Mouse (Mus musculus) neural tube, embryonic 14.5 days (tissue): ENCODE results near the gene Prss54. TPM values are rescaled to one million over a fixed set of nuclear protein-coding genes. Genes with fewer than 3 reads are reported as not detected.
A peak's percentile ranks its signal among the peaks of the same experiment; 100 is the strongest.

Experiments used
- ATAC-seq: fragments of 200-750 bp; cut with Nextera tagmentation; 2 replicates; pipeline ENCODE4 v1.8.0; 2017; ENCODE audit warnings: low read depth, mild to moderate bottlenecking, moderate TSS enrichment, moderate library complexity
- H3K27ac ChIP-seq: fragments of 300-500 bp; sonication (generic); 2 replicates; pipeline ENCODE4 v1.5.1; 2014; ENCODE audit warnings: low read depth, mild to moderate bottlenecking, control low read depth, low read length, moderate library complexity, mixed read lengths
- H3K27me3 ChIP-seq: fragments of 300-500 bp; sonication (generic); 2 replicates; pipeline ENCODE4 v1.6.1; 2014; ENCODE audit warnings: low read length; ENCODE audit not compliant: control insufficient read depth, insufficient read depth
- H3K36me3 ChIP-seq: fragments of 300-500 bp; sonication (generic); 2 replicates; pipeline ENCODE4 v1.6.1; 2014; ENCODE audit warnings: low read length, mixed read lengths; ENCODE audit not compliant: control insufficient read depth, insufficient read depth
- H3K4me1 ChIP-seq: fragments of 300-500 bp; sonication (generic); 2 replicates; pipeline ENCODE4 v1.6.1; 2014; ENCODE audit warnings: low read length; ENCODE audit not compliant: control insufficient read depth, insufficient read depth
- H3K4me2 ChIP-seq: fragments of 300-500 bp; sonication (generic); 2 replicates; pipeline ENCODE4 v1.6.1; 2014; ENCODE audit warnings: mild to moderate bottlenecking, low read depth, low read length, control low read depth
- H3K4me3 ChIP-seq: fragments of 300-500 bp; sonication (generic); 2 replicates; pipeline ENCODE4 v1.5.1; 2014; ENCODE audit warnings: low read depth, low read length, control low read depth, mixed read lengths
- H3K9ac ChIP-seq: fragments of 300-500 bp; sonication (generic); replicated peaks from 2 replicates; pipeline ENCODE4 v1.6.1; 2014; ENCODE audit warnings: low read depth, mild to moderate bottlenecking, control low read depth, low read length, mixed read lengths
- H3K9me3 ChIP-seq: fragments of 300-500 bp; sonication (generic); 2 replicates; pipeline ENCODE4 v1.6.1; 2016; ENCODE audit warnings: low read length; ENCODE audit not compliant: control insufficient read depth
- WGBS: fragments of 180-500 bp; shearing (Covaris S2); extraction: QIAGEN DNeasy Blood & Tissue Kit; methylation state at CpG from one replicate; pipeline ENCODE4 v1.1.7; 2014; 5-methylcytosine and 5-hydroxymethylcytosine counted together
- polyA plus RNA-seq: library from polyadenylated mRNA; unstranded; fragments of >200 nt; fragmentation: Nextera tagmentation; extraction: Ambion mirVana; gene quantifications from 2 replicates; pipeline ENCODE4 v1.2.1, GENCODE M21; 2014

The Prss54 gene
- polyA plus RNA-seq, 1 experiment from 2014 or later, result not detected

DNA sequence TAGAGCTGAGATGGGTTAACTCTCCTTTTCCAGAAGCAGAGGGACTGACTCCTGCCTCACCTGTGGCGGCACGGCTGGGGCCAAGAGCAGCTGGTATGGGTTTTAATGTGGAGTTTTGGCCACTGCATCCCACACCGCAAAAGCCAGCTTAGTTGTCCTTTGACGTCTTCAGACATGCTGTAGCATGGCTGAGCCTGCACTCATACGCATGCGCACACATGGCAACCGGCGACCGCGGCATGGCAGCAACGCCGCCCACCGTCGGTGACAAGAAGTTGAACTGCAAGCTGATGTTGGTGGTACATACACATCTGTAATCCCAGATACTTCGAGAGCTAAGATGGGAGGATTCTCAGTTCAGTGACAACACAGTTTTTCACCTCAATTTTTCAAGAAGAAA is 25.2 kb upstream of the Prss54 start:
- no peak for ATAC-seq
- 73% methylated on average over 15 of the region's 15 CpGs for WGBS

DNA sequence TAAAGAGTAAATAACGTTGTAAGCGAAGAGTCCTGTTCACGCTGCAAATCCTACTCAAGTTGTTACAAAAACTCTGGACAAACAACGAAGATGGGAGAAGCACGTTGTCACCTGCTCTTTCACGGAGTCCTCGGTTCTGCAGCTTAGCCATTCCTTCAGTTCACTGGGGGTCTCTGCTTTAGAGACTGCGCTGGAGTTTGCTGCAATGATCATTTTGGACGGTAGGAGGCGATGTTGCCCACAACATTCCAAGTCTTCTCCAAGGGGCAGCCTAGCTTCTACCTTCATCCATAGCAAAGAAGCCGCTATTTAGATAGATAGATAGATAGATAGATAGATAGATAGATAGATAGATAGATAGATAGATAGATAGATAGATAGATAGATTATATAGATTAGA is 23.7 kb upstream of the Prss54 start:
- Histone ChIP-seq H3K27me3 (no peaks in the 10 kb centered on the region), H3K4me2 (no peak overlapping the region), H3K27ac (no peak overlapping the region), H3K4me1 (no peaks in the 10 kb centered on the region), H3K4me3 (no peak overlapping the region), H3K9ac (no peak overlapping the region), H3K9me3 (no peaks in the 10 kb centered on the region), H3K36me3 (no peaks in the 10 kb centered on the region)
- 9% methylated on average over 11 of the region's 11 CpGs for WGBS
- 0 out of 2 replicates have a peak, but pooled peaks have one; percentile 46 for ATAC-seq

More for the DNA sequence above, 25.2 kb upstream of the Prss54 start:
- Histone ChIP-seq H3K36me3 (no peaks in the 10 kb centered on the region), H3K9me3 (no peaks in the 10 kb centered on the region), H3K27ac (no peak overlapping the region), H3K9ac (no peak overlapping the region), H3K4me2 (no peak overlapping the region), H3K27me3 (no peaks in the 10 kb centered on the region), H3K4me1 (no peaks in the 10 kb centered on the region), H3K4me3 (no peak overlapping the region)

DNA sequence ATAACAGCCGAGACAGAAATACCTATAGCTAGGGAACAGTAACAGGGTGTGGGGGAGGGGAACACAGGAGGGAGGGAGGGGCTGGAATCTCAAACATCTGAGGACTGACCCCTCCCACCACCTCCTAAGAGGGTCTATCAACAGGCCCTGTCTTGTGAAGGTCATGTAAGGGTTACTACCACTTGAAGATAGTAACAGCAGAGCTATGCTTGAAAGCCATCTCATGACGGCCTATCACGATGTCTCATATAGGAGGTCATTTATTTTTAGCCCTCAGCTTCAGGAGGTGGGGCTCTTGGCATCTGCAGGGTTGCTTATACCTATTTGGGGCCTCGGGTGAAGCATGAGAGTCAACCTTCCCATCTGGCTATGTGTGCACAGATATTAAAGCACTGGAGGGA is 20.7 kb upstream of the Prss54 start:
- WGBS, result 63% methylated on average over 4 of the region's 4 CpGs
- H3K36me3 ChIP-seq, result no peaks in the 10 kb centered on the region
- no peaks in the 10 kb centered on the region for H3K27me3 ChIP-seq
- H3K4me1 ChIP-seq, result no peaks in the 10 kb centered on the region
- H3K4me3 ChIP-seq, result no peak overlapping the region
- no peaks in the 10 kb centered on the region for H3K9me3 ChIP-seq
- no peak overlapping the region for H3K4me2 ChIP-seq
- H3K27ac ChIP-seq, result no peak overlapping the region
- H3K9ac ChIP-seq, result no peak overlapping the region
- no peak for ATAC-seq

DNA sequence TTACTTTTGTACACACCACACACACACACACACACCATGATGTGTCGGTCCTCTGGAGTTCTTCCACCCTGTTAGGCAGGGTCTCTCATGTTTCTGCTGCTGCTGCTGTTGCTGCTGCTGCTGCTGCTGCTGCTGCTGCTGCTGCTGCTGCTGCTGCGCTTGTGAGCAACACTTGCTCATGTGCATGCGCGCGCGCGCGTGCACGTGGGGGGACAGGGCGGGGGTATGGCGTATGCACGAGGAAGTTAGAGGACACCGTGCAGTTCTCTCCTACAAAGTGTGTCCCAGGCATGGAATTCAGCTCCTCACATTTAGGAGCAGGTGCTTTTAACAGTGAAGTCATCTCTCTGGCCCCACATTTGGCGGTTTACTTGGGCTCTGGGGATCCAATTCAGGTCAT is 19.0 kb upstream of the Prss54 start:
- WGBS, result 82% methylated on average over 14 of the region's 14 CpGs
- no peak overlapping the region for H3K4me2 ChIP-seq
- no peaks in the 10 kb centered on the region for H3K4me1 ChIP-seq
- ATAC-seq, result no peak
- no peaks in the 10 kb centered on the region for H3K36me3 ChIP-seq
- no peak overlapping the region for H3K4me3 ChIP-seq
- H3K27ac ChIP-seq, result no peak overlapping the region
- no peak overlapping the region for H3K9ac ChIP-seq
- H3K27me3 ChIP-seq, result no peaks in the 10 kb centered on the region
- no peaks in the 10 kb centered on the region for H3K9me3 ChIP-seq

DNA sequence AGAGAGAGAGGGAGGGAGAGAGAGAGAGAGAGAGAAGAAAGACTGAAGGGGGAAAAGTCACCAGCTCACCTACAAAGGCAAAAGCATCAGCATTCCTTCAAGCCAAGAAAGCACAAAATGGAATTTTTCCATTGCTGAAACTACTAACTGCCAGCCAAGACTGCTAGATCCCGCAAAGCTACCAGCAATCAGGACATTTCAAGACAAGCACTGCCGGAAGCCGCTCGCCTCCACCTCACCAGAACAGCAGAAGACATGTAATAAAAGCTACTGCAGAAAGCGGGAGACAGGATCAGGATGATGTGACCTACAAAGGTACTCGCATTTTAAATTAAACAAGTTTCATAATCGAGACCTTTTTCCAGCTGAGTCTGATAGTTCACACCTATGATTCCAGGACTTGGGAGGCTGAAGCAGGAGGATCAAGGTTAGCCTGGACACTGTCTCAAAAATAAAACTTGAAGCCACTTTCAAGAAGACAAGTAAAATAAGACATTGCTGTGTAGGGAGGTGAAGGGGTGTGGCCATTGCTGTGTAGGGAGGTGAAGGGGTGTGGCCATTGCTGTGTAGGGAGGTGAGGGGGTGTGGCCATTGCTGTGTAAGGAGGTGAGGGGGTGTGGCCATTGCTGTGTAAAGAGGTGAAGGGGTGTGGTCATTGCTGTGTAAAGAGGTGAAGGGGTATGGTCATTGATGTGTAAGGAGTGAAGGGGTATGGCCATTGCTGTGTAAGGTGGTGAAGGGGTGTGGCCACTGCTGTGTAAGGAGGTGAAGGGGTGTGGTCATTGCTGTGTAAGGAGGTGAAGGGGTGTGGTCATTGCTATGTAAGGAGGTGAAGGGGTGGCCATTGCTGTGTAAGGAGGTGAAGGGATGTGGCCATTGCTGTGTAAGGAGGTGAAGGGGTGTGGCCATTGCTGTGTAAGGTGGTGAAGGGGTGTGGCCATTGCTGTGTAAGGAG is 17.6 kb upstream of the Prss54 start:
- Histone ChIP-seq H3K27ac (no peak overlapping the region), H3K4me3 (no peak overlapping the region), H3K4me2 (no peak overlapping the region), H3K27me3 (no peaks in the 10 kb centered on the region), H3K4me1 (no peaks in the 10 kb centered on the region), H3K9me3 (no peaks in the 10 kb centered on the region), H3K9ac (no peak overlapping the region), H3K36me3 (no peaks in the 10 kb centered on the region)
- no peak for ATAC-seq
- 94% methylated on average over 7 of the region's 7 CpGs for WGBS

DNA sequence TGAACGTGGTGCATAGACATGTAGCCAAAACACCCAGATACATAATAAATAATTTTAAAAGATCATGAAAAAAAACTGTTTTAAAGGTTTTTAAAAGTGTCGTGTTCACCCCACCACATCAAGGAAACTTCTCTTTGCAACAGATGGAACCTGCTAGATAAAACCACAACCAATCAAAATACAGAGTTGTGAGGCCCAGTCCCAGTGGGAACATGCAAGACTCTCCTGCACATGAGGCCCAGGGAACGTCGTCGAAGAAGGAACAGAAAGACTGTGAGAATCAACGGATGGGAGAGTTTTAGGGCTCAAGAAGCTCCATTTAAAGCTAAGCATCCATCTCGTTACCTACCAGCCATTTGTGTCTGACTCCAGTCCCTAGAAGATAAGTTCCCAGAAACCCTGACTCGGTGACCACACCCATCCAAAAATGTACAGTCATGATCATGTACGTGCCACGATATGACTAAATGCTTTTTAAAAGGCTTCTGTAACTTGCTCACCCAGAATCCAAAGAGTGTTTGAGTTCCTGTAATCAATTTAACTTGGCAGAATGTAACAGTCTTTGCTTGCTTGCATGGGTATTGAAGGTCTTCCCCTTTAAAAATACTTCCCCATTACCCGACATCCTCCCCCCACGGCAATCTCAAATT is 16.1 kb upstream of the Prss54 start:
- Histone ChIP-seq H3K9ac (no peak overlapping the region), H3K4me3 (no peak overlapping the region), H3K27ac (no peak overlapping the region), H3K4me1 (no peaks in the 10 kb centered on the region), H3K9me3 (no peaks in the 10 kb centered on the region), H3K27me3 (no peaks in the 10 kb centered on the region), H3K4me2 (no peak overlapping the region), H3K36me3 (no peaks in the 10 kb centered on the region)
- WGBS, result 88% methylated on average over 12 of the region's 12 CpGs
- no peak for ATAC-seq

DNA sequence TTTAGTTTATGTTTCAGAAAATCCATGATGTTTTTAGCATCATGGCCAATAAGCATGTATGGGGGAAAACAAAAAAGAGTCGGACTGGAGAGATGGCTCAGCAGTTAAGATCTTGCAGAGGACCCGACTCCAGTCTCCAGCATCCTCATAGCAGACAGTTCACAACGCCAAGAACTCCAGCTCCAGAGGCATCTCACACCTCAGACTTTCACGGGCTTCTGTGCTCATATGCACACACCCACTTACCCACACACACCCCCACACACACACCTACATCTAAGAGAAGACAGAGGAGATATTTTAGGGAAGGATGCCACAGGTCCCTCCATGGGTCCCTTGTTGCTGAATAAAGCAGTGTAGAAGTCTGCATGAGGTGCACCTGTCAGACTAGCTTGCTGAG is 14.4 kb upstream of the Prss54 start:
- ATAC-seq, result no peak
- Histone ChIP-seq H3K36me3 (no peaks in the 10 kb centered on the region), H3K27me3 (no peaks in the 10 kb centered on the region), H3K4me1 (no peaks in the 10 kb centered on the region), H3K4me3 (no peak overlapping the region), H3K4me2 (no peak overlapping the region), H3K9ac (no peak overlapping the region), H3K27ac (no peak overlapping the region), H3K9me3 (no peaks in the 10 kb centered on the region)
- WGBS, result 86% methylated on average over 4 of the region's 4 CpGs

DNA sequence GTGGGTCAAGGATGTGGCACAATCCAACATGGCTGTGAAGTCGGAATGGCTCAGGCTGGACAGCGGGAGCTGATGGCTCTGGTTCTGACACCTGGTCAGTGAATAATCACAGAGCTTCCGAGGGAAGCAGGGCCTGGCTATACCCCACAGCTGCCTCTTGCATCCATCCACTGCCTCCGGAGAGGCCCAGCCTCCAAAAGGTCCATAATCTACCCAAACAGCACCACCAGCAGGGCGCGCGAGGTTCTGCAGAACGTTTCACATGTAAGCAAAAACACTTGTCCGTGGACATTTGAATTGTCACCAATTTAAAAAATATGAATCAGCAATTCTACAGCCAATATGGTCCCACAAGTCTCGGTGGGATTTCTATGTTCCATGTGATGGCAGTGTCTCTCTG is 13.1 kb upstream of the Prss54 start:
- H3K4me2 ChIP-seq, result no peak overlapping the region
- no peaks in the 10 kb centered on the region for H3K36me3 ChIP-seq
- no peak overlapping the region for H3K27ac ChIP-seq
- H3K9me3 ChIP-seq, result no peaks in the 10 kb centered on the region
- H3K27me3 ChIP-seq, result no peaks in the 10 kb centered on the region
- no peak overlapping the region for H3K4me3 ChIP-seq
- no peak for ATAC-seq
- 66% methylated on average over 10 of the region's 10 CpGs for WGBS
- H3K4me1 ChIP-seq, result no peaks in the 10 kb centered on the region
- H3K9ac ChIP-seq, result no peak overlapping the region

DNA sequence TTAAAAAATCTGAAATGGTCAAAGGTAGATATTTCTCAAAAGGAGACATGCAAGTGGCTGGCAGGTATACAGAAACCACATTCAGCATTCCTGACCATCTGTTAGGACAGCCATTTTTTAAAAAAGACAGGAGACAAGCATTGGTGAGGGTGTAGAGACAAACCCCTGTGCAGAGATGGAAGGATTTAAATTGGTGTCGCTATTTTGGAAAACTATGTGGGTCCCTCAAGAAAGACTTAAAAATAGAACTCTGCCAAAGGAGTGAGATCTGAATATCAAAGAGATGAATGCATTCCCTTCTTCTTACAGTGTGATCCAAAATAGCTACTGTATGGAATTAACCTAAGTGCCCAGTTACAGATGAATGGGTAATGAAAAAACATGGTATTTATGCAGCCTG is 11.2 kb upstream of the Prss54 start:
- H3K27me3 ChIP-seq, result no peaks in the 10 kb centered on the region
- no peak overlapping the region for H3K4me3 ChIP-seq
- no peak for ATAC-seq
- no peak overlapping the region for H3K9ac ChIP-seq
- H3K36me3 ChIP-seq, result no peaks in the 10 kb centered on the region
- WGBS, result 88% methylated on average over 1 of the region's 1 CpGs
- H3K4me1 ChIP-seq, result no peaks in the 10 kb centered on the region
- no peaks in the 10 kb centered on the region for H3K9me3 ChIP-seq
- H3K27ac ChIP-seq, result no peak overlapping the region
- H3K4me2 ChIP-seq, result no peak overlapping the region
